Mouse (Mus musculus): ENCODE measurements around the gene Drg1.
"Not testable (repeated sequence)": the region's sequence is repeated elsewhere in the genome, so short reads cannot be mapped to it uniquely, and the experiment has no call there.

Gene Drg1

GRCm38 (mm10) chr11:3212526-3212925, 53.7 kb downstream of the Drg1 start:
- no peak for DNase-seq (ENCODE audit: low read depth, low spot score)

- DNase-seq (ENCODE audit: low read depth, low spot score): no peak
Observed at GRCm38 (mm10) chr11:3206783-3207182, 59.4 kb downstream of the Drg1 start.

GRCm38 (mm10) chr11:3205207-3205606, 61.0 kb downstream of the Drg1 start:
- no peak for DNase-seq (ENCODE audit: low read depth, low spot score)

- DNase-seq (ENCODE audit: low read depth, low spot score): no peak
Observed at GRCm38 (mm10) chr11:3203771-3204170, 62.4 kb downstream of the Drg1 start.

- peak; percentile 74 for DNase-seq (ENCODE audit: low read depth, low spot score)
Observed at GRCm38 (mm10) chr11:3202781-3203441, 63.3 kb downstream of the Drg1 start.

- DNase-seq (ENCODE audit: low read depth, low spot score): peak; percentile 95
Observed at GRCm38 (mm10) chr11:3202231-3202701, 63.9 kb downstream of the Drg1 start, which contains the start of gene Eif4enif1. Eif4enif1 (plus strand) TSS chr11:3202392.

- DNase-seq (ENCODE audit: low read depth, low spot score): no peak
Observed at GRCm38 (mm10) chr11:3201326-3202230, 64.6 kb downstream of the Drg1 start.

GRCm38 (mm10) chr11:3200636-3201035, 65.6 kb downstream of the Drg1 start:
- peak; percentile 11 for DNase-seq (ENCODE audit: low read depth, low spot score)

- DNase-seq (ENCODE audit: low read depth, low spot score): no peak
Observed at GRCm38 (mm10) chr11:3193363-3193762, 72.9 kb downstream of the Drg1 start, which contains the start of gene Sfi1. Sfi1 (minus strand) TSS chr11:3193463.

- not testable (repeated sequence) for DNase-seq (ENCODE audit: low read depth, low spot score)
Observed at GRCm38 (mm10) chr11:3182707-3183106, 83.5 kb downstream of the Drg1 start.

GRCm38 (mm10) chr11:3181971-3182370, 84.2 kb downstream of the Drg1 start:
- not testable (repeated sequence) for DNase-seq (ENCODE audit: low read depth, low spot score)

- not testable (repeated sequence) for DNase-seq (ENCODE audit: low read depth, low spot score)
Observed at GRCm38 (mm10) chr11:3181250-3181649, 85.0 kb downstream of the Drg1 start.

- DNase-seq (ENCODE audit: low read depth, low spot score): not testable (repeated sequence)
Observed at GRCm38 (mm10) chr11:3180510-3181160, 85.6 kb downstream of the Drg1 start.

- not testable (repeated sequence) for DNase-seq (ENCODE audit: low read depth, low spot score)
Observed at GRCm38 (mm10) chr11:3179726-3180092, 86.5 kb downstream of the Drg1 start.

GRCm38 (mm10) chr11:3178968-3179725, 87.1 kb downstream of the Drg1 start:
- not testable (repeated sequence) for DNase-seq (ENCODE audit: low read depth, low spot score)

- DNase-seq (ENCODE audit: low read depth, low spot score): peak; percentile 57
Observed at GRCm38 (mm10) chr11:3173425-3174318, 92.5 kb downstream of the Drg1 start.

GRCm38 (mm10) chr11:3172526-3172925, 93.7 kb downstream of the Drg1 start:
- DNase-seq (ENCODE audit: low read depth, low spot score): not testable (repeated sequence)

GRCm38 (mm10) chr11:3171931-3172330, 94.3 kb downstream of the Drg1 start:
- not testable (repeated sequence) for DNase-seq (ENCODE audit: low read depth, low spot score)

- DNase-seq (ENCODE audit: low read depth, low spot score): not testable (repeated sequence)
Observed at GRCm38 (mm10) chr11:3169042-3169441, 97.2 kb downstream of the Drg1 start.

- DNase-seq (ENCODE audit: low read depth, low spot score): not testable (repeated sequence)
Observed at GRCm38 (mm10) chr11:3167571-3168001, 98.6 kb downstream of the Drg1 start.
